Mouse (Mus musculus) liver, postnatal 0 days (tissue): Measurements from ENCODE around the gene Dffb.

Source experiments
- CTCF ChIP-seq: sonication (generic); IDR thresholded peaks from 2 replicates; pipeline ENCODE4 v1.5.1; 2016; ENCODE audit warnings: antibody characterized with exemption, low read depth
- EP300 ChIP-seq: IDR thresholded peaks from 2 replicates; pipeline ENCODE4 v1.6.1; 2016; ENCODE audit warnings: antibody characterized with exemption, low read depth, mild to moderate bottlenecking

DNA sequence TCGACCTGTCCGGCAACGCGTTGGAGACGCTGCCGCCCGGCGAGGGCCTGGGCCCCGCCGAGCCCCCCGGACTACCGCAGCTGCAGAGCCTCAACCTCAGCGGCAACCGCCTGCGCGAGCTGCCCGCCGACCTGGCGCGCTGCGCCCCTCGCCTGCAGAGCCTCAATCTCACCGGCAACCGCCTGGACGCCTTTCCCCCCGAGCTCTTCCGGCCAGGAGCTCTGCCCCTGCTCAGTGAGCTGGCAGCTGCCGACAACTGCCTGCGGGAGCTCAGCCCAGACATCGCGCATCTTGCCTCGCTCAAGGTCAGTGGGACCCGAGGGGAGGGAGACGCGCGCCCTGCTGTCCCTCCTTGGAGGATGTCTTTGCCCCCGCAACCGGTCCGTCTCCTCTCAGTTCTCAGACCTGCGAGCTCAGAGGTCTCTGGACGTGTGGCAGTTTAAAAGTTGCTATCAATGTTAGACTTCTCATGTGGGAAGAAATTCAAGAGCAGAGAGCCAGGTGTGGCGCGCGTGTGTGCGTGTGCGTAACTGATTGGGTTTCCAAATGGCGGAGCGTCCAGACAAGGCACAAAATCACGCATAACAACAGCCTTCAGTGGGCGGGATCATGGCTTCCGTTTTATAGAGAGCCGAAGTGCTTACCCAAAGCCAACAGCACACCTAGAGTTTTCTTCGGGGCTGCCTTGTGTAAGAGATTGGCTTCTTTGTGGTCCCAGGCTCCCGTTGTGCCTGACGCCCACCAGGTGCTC is 37.4 kb upstream of the Dffb start:
- TF ChIP-seq CTCF (no peak), EP300 (no peak)
